Mouse (Mus musculus): ENCODE results near the gene Rab34. TPM values are rescaled to one million over a fixed set of nuclear protein-coding genes. Genes with fewer than 3 reads are reported as not detected.

The Rab34 gene
- polyA plus RNA-seq (2017; shearing (Covaris generic)), result under 1 TPM; 0.91 to 0.97 TPM

DNA sequence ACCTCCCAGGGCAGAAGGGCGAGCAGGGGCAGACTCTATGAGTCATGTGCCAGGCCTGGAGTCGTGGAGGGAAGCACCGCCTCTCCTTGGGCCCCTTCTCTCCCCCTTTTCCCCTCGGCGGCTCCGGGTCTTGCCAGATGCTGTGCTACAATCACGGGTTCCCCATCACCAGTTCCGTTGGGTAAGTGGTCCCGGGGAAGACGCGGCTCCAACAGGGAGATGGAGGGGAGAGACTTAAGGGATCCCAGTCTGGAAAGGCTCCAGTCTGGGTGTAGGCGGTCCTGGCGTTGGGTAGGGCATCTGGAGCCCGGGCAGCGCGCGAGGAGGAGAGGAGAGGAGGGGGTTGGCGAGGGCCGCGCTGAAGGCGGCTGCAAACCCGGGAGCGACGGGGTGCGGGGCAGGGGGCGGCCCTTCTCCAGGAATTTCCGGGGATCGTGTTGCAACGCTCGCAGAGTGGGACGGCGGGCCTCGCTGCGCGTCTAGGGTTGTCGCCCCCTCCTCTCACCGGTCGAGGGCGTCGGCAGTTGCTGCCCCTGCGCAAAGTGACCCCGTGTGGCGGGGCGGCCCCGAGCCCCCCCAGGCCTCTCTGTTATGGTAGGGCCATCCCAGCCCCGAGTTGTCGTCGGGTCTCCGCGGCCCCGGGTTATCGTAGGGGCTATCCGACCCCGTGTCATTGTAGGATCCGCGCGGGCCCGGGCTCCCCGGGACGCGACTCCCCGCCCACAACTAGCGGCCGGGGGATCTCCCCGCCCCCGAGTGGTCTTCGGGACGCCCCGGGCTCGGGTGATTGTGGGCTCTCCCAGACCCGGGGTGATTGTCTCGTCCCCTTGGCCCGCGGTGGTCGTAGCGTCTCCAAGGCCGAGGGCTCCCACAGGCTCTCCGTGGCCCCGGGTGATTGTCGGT is at the start of gene Rab34:
Gene Rab34, plus strand, starts transcription at position 100 of the 903 bp plus-strand sequence.

DNA sequence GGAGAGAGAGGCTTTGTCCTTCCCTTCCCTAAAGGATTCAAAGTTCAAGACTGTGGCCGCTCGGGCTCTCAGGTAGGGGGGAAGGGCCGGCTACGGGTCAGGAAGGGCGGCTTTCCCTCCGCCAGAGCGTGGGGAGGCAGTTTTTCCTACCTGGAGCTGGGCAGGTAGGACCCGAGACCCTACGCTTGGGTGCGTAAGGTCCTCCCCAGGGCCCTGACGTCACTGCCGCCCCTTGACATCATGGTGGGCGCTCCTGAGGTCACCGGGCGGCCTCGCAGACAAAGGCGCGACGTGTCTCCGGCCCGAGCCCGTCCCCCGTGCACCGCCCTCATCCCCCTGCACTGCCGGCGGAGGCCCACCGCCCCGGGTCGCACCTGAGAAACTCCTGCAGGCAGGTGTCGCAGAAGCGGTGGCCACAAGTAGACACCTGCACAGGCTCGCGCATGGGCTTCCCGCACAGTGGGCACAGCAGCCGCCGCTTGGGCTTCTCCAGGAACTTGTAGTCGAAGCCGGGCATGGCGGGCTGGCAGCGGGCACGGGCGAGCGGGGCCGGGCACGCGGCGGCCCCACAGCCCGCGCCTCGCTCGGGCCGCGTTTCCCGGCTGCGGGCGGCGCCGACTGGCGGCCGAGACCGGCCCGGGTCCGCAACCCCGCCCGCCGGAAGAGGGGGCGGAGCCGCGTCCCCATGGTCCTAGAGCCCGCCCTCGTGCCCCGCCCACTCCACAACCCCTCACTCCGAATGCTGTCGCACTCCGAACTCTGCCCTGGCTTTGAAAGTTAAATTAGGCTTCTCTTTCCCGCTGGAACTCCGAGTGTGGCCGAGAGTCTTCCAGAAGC is 23.1 kb upstream of the Rab34 start, which contains the start of gene Traf4:
Gene Traf4, minus strand, starts transcription at position 666 of the 837 bp plus-strand sequence.

DNA sequence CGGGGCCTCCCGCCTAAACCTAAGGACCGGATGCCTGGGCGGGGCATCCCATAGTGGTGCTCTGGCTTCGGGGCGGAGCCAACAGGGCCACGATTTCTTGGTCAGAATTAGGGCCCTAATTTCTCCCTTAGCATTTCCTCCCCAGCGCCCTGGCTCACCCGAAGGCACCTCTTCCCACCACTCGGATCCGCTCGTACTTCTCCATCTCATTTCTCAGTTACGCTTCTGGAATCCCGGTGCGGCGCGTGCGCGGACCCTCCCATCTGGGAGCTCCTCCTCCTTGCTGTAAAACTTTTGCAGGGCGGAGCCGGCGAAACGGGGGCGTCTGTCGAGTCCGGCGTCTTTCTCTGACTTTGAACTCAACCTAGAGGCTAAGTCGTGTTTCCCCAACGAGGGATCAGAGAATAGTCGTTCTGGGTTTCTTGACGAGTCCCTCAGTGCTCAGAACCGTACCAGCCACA is 11.8 kb upstream of the Rab34 start, which contains the start of the genes Nek8 and Tlcd1:
Gene Nek8, minus strand, starts transcription at position 274 of the 461 bp plus-strand sequence.
Gene Tlcd1, plus strand, starts transcription at position 310 of the 461 bp plus-strand sequence.

DNA sequence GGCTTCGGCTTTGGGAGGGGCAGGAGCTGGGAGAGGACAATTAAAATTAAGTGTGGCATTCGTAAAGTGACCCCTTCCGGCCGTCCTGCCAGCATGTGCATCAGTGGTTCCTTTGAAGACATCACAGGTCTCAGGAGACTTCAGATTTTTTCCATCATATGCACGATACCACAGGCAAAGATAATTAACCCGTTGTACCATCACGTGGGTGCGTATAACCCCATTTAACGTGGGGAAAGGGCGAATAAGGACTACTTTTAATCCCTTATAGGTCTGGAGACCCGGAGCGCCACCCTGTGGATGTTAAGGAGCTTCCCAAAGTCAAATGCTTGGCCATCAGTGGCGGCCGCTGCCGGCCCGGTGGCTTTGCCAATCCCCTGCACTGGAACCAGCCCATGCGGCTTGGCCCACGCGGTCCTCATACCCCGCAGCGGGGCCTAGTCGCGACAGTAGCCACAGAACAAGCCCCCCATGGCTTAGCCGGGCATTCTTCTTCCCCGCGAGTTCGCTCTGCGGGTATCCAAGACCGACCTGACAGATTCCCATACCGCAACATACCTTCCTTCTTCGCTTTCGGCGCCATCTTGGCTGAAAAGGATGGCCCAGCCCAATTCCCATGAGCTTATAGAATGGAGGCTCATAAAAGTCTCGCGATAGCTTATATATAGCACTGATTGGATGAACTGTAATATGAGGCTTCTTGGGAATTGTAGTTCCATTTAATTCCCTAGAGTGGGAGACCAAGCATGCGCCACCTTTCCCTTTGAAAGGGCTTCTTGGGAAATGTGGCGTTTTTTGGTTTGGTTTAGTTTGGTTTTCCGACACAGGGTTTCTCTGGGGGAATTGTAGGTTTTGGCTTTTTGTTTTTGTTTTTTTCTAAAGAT is 5.0 kb upstream of the Rab34 start, which contains the start of gene Rpl23a:
Gene Rpl23a, minus strand, starts transcription at position 624 of the 884 bp plus-strand sequence.

DNA sequence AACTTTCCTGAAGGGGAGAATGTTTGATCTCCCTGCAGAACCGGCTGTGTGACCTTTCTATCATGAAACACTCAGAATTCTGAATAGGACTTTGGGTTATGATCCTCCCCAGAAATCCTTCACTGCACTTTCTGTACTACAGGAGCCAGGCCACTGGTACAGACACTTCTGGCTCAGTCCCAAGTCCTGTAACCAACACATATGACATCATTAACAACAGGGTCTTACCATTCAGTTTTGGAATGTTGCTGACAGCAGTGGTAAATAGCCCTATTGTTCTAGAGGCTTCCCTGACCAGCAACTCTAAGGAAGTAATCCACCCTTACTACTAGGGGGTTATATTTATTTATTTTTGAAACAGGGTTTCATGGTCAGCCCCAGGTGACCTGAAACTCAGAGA is 4.9 kb downstream of the Rab34 start, which contains the start of gene Proca1:
Gene Proca1, plus strand, starts transcription at position 280 of the 400 bp plus-strand sequence.

Other genes with a start within 250 kb of the Rab34 start
- gene Phf12, start 205.7 kb upstream of the Rab34 start, polyA plus RNA-seq (2017; shearing (Covaris generic)), result 10 to 100 TPM; 42.1 to 43.8 TPM
- gene Dhrs13, start 156.2 kb upstream of the Rab34 start, polyA plus RNA-seq (2017; shearing (Covaris generic)), result 1 to 10 TPM; 5.0 to 5.3 TPM
- 10 to 100 TPM; 41.5 to 48.8 TPM for gene Flot2, start 150.5 kb upstream of the Rab34 start, polyA plus RNA-seq (2017; shearing (Covaris generic))
- gene Eral1, start 108.0 kb upstream of the Rab34 start, polyA plus RNA-seq (2017; shearing (Covaris generic)), result 10 to 100 TPM; 23.1 to 27.6 TPM
- 10 to 100 TPM; 15.3 to 18.3 TPM for gene Fam222b, start 93.8 kb upstream of the Rab34 start, polyA plus RNA-seq (2017; shearing (Covaris generic))
- gene Traf4, start 22.8 kb upstream of the Rab34 start, polyA plus RNA-seq (2017; shearing (Covaris generic)), result 10 to 100 TPM; 33.0 to 39.8 TPM
- 10 to 100 TPM in 1 of 2 experiments, 1 to 10 TPM in 1; 9.3 to 10.9 TPM for gene Nek8, start 11.8 kb upstream of the Rab34 start, polyA plus RNA-seq (2017; shearing (Covaris generic))
- 1 to 10 TPM; 4.7 to 5.4 TPM for gene Tlcd1, start 11.7 kb upstream of the Rab34 start, polyA plus RNA-seq (2017; shearing (Covaris generic))
- 1,000 to 10,000 TPM; 1,180 to 2,194 TPM for gene Rpl23a, start 4.8 kb upstream of the Rab34 start, polyA plus RNA-seq (2017; shearing (Covaris generic))
- under 1 TPM; 0.29 to 0.55 TPM for gene Proca1, start 5.0 kb downstream of the Rab34 start, polyA plus RNA-seq (2017; shearing (Covaris generic))
- 10 to 100 TPM; 78.8 to 95.9 TPM for gene Sdf2, start 57.3 kb downstream of the Rab34 start, polyA plus RNA-seq (2017; shearing (Covaris generic))
- 10 to 100 TPM; 15.5 to 29.0 TPM for gene Supt6, start 57.6 kb downstream of the Rab34 start, polyA plus RNA-seq (2017; shearing (Covaris generic))
- gene 2610507B11Rik, start 73.3 kb downstream of the Rab34 start, polyA plus RNA-seq (2017; shearing (Covaris generic)), result 10 to 100 TPM; 40.4 to 65.7 TPM
- under 1 TPM; 0.27 to 0.36 TPM for gene BC030499, start 102.4 kb downstream of the Rab34 start, polyA plus RNA-seq (2017; shearing (Covaris generic))
- 1 to 10 TPM; 5.3 to 6.0 TPM for gene Spag5, start 113.1 kb downstream of the Rab34 start, polyA plus RNA-seq (2017; shearing (Covaris generic))
- 10 to 100 TPM in 1 of 2 experiments, 1 to 10 TPM in 1; 2.4 to 12.9 TPM for gene Aldoc, start 134.5 kb downstream of the Rab34 start, polyA plus RNA-seq (2017; shearing (Covaris generic))
- gene Pigs, start 140.0 kb downstream of the Rab34 start, polyA plus RNA-seq (2017; shearing (Covaris generic)), result 100 to 1,000 TPM in 1 of 2 experiments, 10 to 100 TPM in 1; 70.7 to 114 TPM
- gene Unc119, start 155.1 kb downstream of the Rab34 start, polyA plus RNA-seq (2017; shearing (Covaris generic)), result 100 to 1,000 TPM in 1 of 2 experiments, 10 to 100 TPM in 1; 57.5 to 101 TPM
- gene Foxn1, start 198.1 kb downstream of the Rab34 start, polyA plus RNA-seq (2017; shearing (Covaris generic)), result not detected
- not detected for gene Slc13a2, start 233.8 kb downstream of the Rab34 start, polyA plus RNA-seq (2017; shearing (Covaris generic))